Mouse (Mus musculus) CH12.LX (cell line): ENCODE measurements at regions not wholly inside any gene's neighbourhood (a gene's known extent, or its start where the extent isn't known, plus 50 kb on each side); places are given as distances from the start of the nearest gene placed in this dataset.
A peak's percentile ranks its signal among the peaks of the same experiment; 100 is the strongest.

Source experiments
- DNase-seq: peaks from one replicate; pipeline ENCODE4 v3.0.0-alpha.2; 2013; ENCODE audit errors: extremely low read depth
- H3K27ac ChIP-seq: 2 replicates; pipeline ENCODE4 v1.5.1; 2012; ENCODE audit warnings: low read depth, mild to moderate bottlenecking, control low read depth, moderate library complexity; ENCODE audit not compliant: insufficient read depth
- H3K27me3 ChIP-seq: replicated peaks from 2 replicates; pipeline ENCODE3; 2012; ENCODE audit warnings: inconsistent platforms
- H3K36me3 ChIP-seq, 2 experiments: replicated peaks in 1 of 2; 2 replicates each; pipeline versions ENCODE3 to v1.6.1; 2012; ENCODE audit warnings: inconsistent platforms in 1 of 2, low read length in 1 of 2, mild to moderate bottlenecking in 1 of 2, mixed read lengths in 1 of 2, moderate library complexity in 1 of 2; ENCODE audit not compliant: control insufficient read depth in 1 of 2, insufficient read depth in 1 of 2
- H3K4me1 ChIP-seq, 2 experiments: 2 replicates each; pipeline ENCODE4 v1.6.1; 2012; ENCODE audit warnings: inconsistent platforms in 1 of 2, moderate library complexity in 1 of 2; ENCODE audit not compliant: insufficient read depth in 2 of 2, control insufficient read depth in 1 of 2
- H3K4me2 ChIP-seq: 2 replicates; pipeline ENCODE4 v1.6.1; 2012; ENCODE audit warnings: low read depth, mild to moderate bottlenecking, control low read depth; ENCODE audit not compliant: poor library complexity, insufficient read depth, severe bottlenecking
- H3K4me3 ChIP-seq, 3 experiments: fragments of 150-350 bp in 1 of 3; sonication (generic) in 1 of 3; replicated peaks in 1 of 3; 2 replicates each; pipeline versions ENCODE3 to v1.5.1; 2011 to 2012; ENCODE audit warnings: low read depth in 2 of 3, low read length in 2 of 3, mild to moderate bottlenecking in 2 of 3, moderate library complexity in 2 of 3, control low read depth in 1 of 3, improper control_type of control experiment in 1 of 3, inconsistent platforms in 1 of 3, mixed read lengths in 1 of 3; ENCODE audit not compliant: poor library complexity in 1 of 3
- H3K79me2 ChIP-seq: replicated peaks from 2 replicates; pipeline ENCODE4 v1.6.1; 2012; ENCODE audit warnings: mild to moderate bottlenecking, moderate library complexity; ENCODE audit not compliant: control insufficient read depth, poor library complexity, insufficient read depth, severe bottlenecking; ENCODE audit errors: extremely low read depth
- H3K9ac ChIP-seq: 2 replicates; pipeline ENCODE4 v1.6.1; 2012; ENCODE audit warnings: low read depth, mild to moderate bottlenecking, control low read depth, moderate library complexity; ENCODE audit not compliant: insufficient read depth
- H3K9me3 ChIP-seq: replicated peaks from 2 replicates; pipeline ENCODE3; 2012; ENCODE audit warnings: low read length, inconsistent platforms, mixed read lengths
- CTCF ChIP-seq, 2 experiments: IDR thresholded peaks in 1 of 2; conservative IDR thresholded peaks in 1 of 2; 2 replicates each; pipeline ENCODE4 v1.5.1; 2011 to 2012; ENCODE audit warnings: low read depth in 2 of 2, low read length in 2 of 2, improper control_type of control experiment in 1 of 2, inconsistent platforms in 1 of 2, mild to moderate bottlenecking in 1 of 2, moderate library complexity in 1 of 2
- HCFC1 ChIP-seq: IDR thresholded peaks from 2 replicates; pipeline ENCODE4 v1.6.1; 2012; ENCODE audit warnings: low read depth, mild to moderate bottlenecking, inconsistent platforms, low read length, improper control_type of control experiment
- MEF2A ChIP-seq: IDR thresholded peaks from 2 replicates; pipeline ENCODE4 v1.6.1; 2014; ENCODE audit warnings: low read depth, mild to moderate bottlenecking, inconsistent platforms, low read length, improper control_type of control experiment, borderline replicate concordance
- NELFE ChIP-seq: IDR thresholded peaks from 2 replicates; pipeline ENCODE4 v1.6.1; 2011; ENCODE audit warnings: low read depth, low read length, improper control_type of control experiment
- POLR2AphosphoS2 ChIP-seq: IDR thresholded peaks from 2 replicates; pipeline ENCODE4 v1.6.1; 2011; ENCODE audit warnings: low read depth, low read length, improper control_type of control experiment
- RAD21 ChIP-seq: IDR thresholded peaks from 2 replicates; pipeline ENCODE4 v1.6.1; 2011; ENCODE audit warnings: low read depth, mild to moderate bottlenecking, low read length, improper control_type of control experiment, moderate library complexity
- SMC3 ChIP-seq: IDR thresholded peaks from 2 replicates; pipeline ENCODE4 v1.6.1; 2011; ENCODE audit warnings: low read depth, low read length, improper control_type of control experiment
- UBTF ChIP-seq: IDR thresholded peaks from 2 replicates; pipeline ENCODE4 v1.6.1; 2012; ENCODE audit warnings: low read depth, mild to moderate bottlenecking, inconsistent platforms, low read length, improper control_type of control experiment, moderate library complexity
- USF2 ChIP-seq: conservative IDR thresholded peaks from 2 replicates; pipeline ENCODE4 v1.6.1; 2011; ENCODE audit warnings: low read depth, low read length, improper control_type of control experiment
- ZC3H11A ChIP-seq: IDR thresholded peaks from 2 replicates; pipeline ENCODE4 v1.6.1; 2012; ENCODE audit warnings: low read depth, mild to moderate bottlenecking, inconsistent platforms, low read length, improper control_type of control experiment
- ZNF384 ChIP-seq: IDR thresholded peaks from 2 replicates; pipeline ENCODE4 v1.6.1; 2012; ENCODE audit warnings: low read depth, low read length, improper control_type of control experiment, inconsistent platforms
- dilution Hi-C: fragments of 300-500 bp; cut with MboI; formaldehyde crosslinking; loops from 2 replicates; pipeline ENCODE4 v1.14.3; 2020; ENCODE audit warnings: low sequenced_read_pairs; ENCODE audit not compliant: extremely low pct_unique_long_range_greater_than_20kb, extremely low pct_ligation_motif_present
- in situ Hi-C: fragments of 300-500 bp; cut with MboI; formaldehyde crosslinking; loops from 3 replicates; pipeline ENCODE4 v1.14.3; 2019; ENCODE audit warnings: low sequenced_read_pairs, low pct_ligation_motif_present, low pct_unique_long_range_greater_than_20kb, mixed read lengths

GRCm38 (mm10) chr11:18151788-18152563, 198.3 kb upstream of the Etaa1 start:
- no peaks in the 10 kb centered on the region for H3K4me1 ChIP-seq
- no peaks in the 10 kb centered on the region for H3K36me3 ChIP-seq
- in situ Hi-C loops (no loop called here), dilution Hi-C loops (no loop called here)
- H3K4me3 ChIP-seq = no peak overlapping the region
- no peaks in the 10 kb centered on the region for H3K27me3 ChIP-seq
- no peak overlapping the region for H3K27ac ChIP-seq
- H3K9me3 ChIP-seq = no peaks in the 10 kb centered on the region
- TF ChIP-seq UBTF (no peak), CTCF (conservative IDR thresholded peaks at IDR 0.05 in 1 of 2, IDR thresholded peaks at IDR 0.05 in 1 of 2; ENCODE audit: low read depth in 2 of 2, low read length in 2 of 2) (peak; percentile 13 to 70; a peak in 2 of 4 replicates), SMC3 (peak; percentile 63), RAD21 (peak; percentile 70)
- no peak overlapping the region for H3K4me2 ChIP-seq
- H3K79me2 ChIP-seq = no peaks in the 10 kb centered on the region
- peak; percentile 22 for DNase-seq
- no peak overlapping the region for H3K9ac ChIP-seq

- DNase-seq = no peak
- H3K4me1 ChIP-seq = no peaks in the 10 kb centered on the region
- dilution Hi-C loops = no loop called here
Measured at GRCm38 (mm10) chr11:18151369-18151768, 197.7 kb upstream of the Etaa1 start.

DNA sequence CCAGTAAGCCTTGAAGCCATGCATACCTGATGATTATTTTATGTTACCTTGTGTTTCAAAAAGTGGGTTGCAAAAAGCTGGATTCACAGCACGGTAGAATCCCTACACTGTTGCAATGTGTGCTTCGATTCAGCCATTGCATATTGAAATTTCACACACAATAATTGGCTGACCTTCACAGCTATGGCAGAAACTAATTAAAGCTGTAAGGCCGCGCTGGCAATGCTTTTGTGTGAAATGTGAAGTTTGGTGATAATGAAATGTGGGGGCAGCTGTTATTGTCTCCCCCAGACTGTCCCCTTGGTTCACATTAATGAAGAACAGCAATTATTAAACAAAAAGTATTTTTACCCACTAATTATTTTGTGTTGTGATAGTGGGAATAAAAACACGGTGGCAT, 173.8 kb upstream of the Etaa1 start:
- in situ Hi-C loops = no loop called here
- TF ChIP-seq MEF2A = no peak
- TF ChIP-seq ZNF384 = no peak
- no peak for TF ChIP-seq CTCF (conservative IDR thresholded peaks at IDR 0.05 in 1 of 2, IDR thresholded peaks at IDR 0.05 in 1 of 2; ENCODE audit: low read depth in 2 of 2, low read length in 2 of 2)
- TF ChIP-seq USF2 = no peak
- no peak for TF ChIP-seq HCFC1
- Histone ChIP-seq H3K9ac (no peak overlapping the region), H3K79me2 (no peaks in the 10 kb centered on the region), H3K27me3 (no peaks in the 10 kb centered on the region), H3K9me3 (no peaks in the 10 kb centered on the region), H3K4me2 (no peak overlapping the region), H3K36me3 (no peaks in the 10 kb centered on the region), H3K4me1 (no peaks in the 10 kb centered on the region), H3K4me3 (no peak overlapping the region), H3K27ac (no peak overlapping the region)
- dilution Hi-C loops = no loop called here
- no peak for DNase-seq

More at GRCm38 (mm10) chr11:18151369-18151768, 197.7 kb upstream of the Etaa1 start:
- in situ Hi-C loops = no loop called here
- H3K4me3 ChIP-seq = no peak overlapping the region
- no peaks in the 10 kb centered on the region for H3K9me3 ChIP-seq
- H3K4me2 ChIP-seq = no peak overlapping the region
- no peak overlapping the region for H3K9ac ChIP-seq
- H3K27me3 ChIP-seq = no peaks in the 10 kb centered on the region
- no peaks in the 10 kb centered on the region for H3K36me3 ChIP-seq
- H3K79me2 ChIP-seq = no peaks in the 10 kb centered on the region
- H3K27ac ChIP-seq = no peak overlapping the region
- TF ChIP-seq POLR2AphosphoS2 (no peak), CTCF (conservative IDR thresholded peaks at IDR 0.05 in 1 of 2, IDR thresholded peaks at IDR 0.05 in 1 of 2; ENCODE audit: low read depth in 2 of 2, low read length in 2 of 2) (no peak), ZC3H11A (no peak), UBTF (no peak), NELFE (no peak), USF2 (no peak)
